Mouse (Mus musculus): ENCODE measurements at regions not wholly inside any gene's neighbourhood (a gene's known extent, or its start where the extent isn't known, plus 50 kb on each side); places are given as distances from the start of the nearest gene placed in this dataset.
A peak's percentile ranks its signal among the peaks of the same experiment; 100 is the strongest.

- DNase-seq: no peak
Measured at GRCm38 (mm10) chr7:92984701-92985682, 94.7 kb upstream of the Fam181b start.

GRCm38 (mm10) chr7:92985683-92986070 is 94.0 kb upstream of the Fam181b start:
- DNase-seq: no peak

GRCm38 (mm10) chr7:92998886-92999285 is 80.8 kb upstream of the Fam181b start:
- no peak for DNase-seq

- DNase-seq: peak; percentile 13
Measured at GRCm38 (mm10) chr7:93006694-93007231, 72.9 kb upstream of the Fam181b start.

GRCm38 (mm10) chr7:93007721-93008120 is 71.9 kb upstream of the Fam181b start:
- DNase-seq: no peak

GRCm38 (mm10) chr7:93019390-93019789 is 60.3 kb upstream of the Fam181b start:
- DNase-seq: no peak

GRCm38 (mm10) chr7:93023489-93024130 is 56.1 kb upstream of the Fam181b start:
- DNase-seq: no peak

GRCm38 (mm10) chr7:93026231-93026630 is 53.4 kb upstream of the Fam181b start:
- no peak for DNase-seq
